Mouse (Mus musculus): ENCODE measurements at regions not wholly inside any gene's neighbourhood (a gene's known extent, or its start where the extent isn't known, plus 50 kb on each side); places are given as distances from the start of the nearest gene placed in this dataset.

- TF ChIP-seq CTCF (IDR thresholded peaks at IDR 0.05; ENCODE audit: control insufficient read depth, insufficient read depth, low read length) (no peak), POLR2A (IDR thresholded peaks at IDR 0.05; ENCODE audit: borderline replicate concordance, control insufficient read depth, low read depth, low read length) (no peak)
Observed at GRCm38 (mm10) chr17:88240476-88240875, 175.4 kb upstream of the Fbxo11 start.

All from bone marrow, adult 2 months (tissue).